Mouse (Mus musculus) myocyte (in vitro differentiated cells): ENCODE data around the gene Cxcr4. TPM values are rescaled to one million over a fixed set of nuclear protein-coding genes. Genes with fewer than 3 reads are reported as not detected.

Source experiments
- H3K27me3 ChIP-seq: one replicate; pipeline ENCODE4 v1.6.1; 2011; ENCODE audit not compliant: control insufficient read depth, insufficient read depth, insufficient read length
- H3K36me3 ChIP-seq: one replicate; pipeline ENCODE4 v1.6.1; 2011; ENCODE audit not compliant: control insufficient read depth, insufficient read depth
- H3K4me2 ChIP-seq: one replicate; pipeline ENCODE4 v1.6.1; 2011; ENCODE audit warnings: low read depth, control low read depth
- H3K4me3 ChIP-seq: one replicate; pipeline ENCODE4 v1.5.1; 2011; ENCODE audit warnings: mild to moderate bottlenecking, control low read depth, moderate library complexity
- H3K79me2 ChIP-seq: one replicate; pipeline ENCODE4 v1.6.1; 2011; ENCODE audit not compliant: control insufficient read depth, insufficient read depth
- H3ac ChIP-seq: one replicate; pipeline ENCODE4 v1.6.1; 2011; ENCODE audit not compliant: control insufficient read depth, insufficient read length
- CEBPB ChIP-seq: IDR thresholded peaks from 2 replicates; pipeline ENCODE4 v1.6.1; 2011; ENCODE audit warnings: mild to moderate bottlenecking, moderate library complexity; ENCODE audit not compliant: poor library complexity, insufficient read depth, severe bottlenecking
- E2F4 ChIP-seq: IDR thresholded peaks from one replicate; pipeline ENCODE4 v1.6.1; 2011; ENCODE audit warnings: mild to moderate bottlenecking, control low read depth, moderate library complexity; ENCODE audit not compliant: insufficient read depth
- MAX ChIP-seq: IDR thresholded peaks from one replicate; pipeline ENCODE4 v1.6.1; 2011; ENCODE audit warnings: low read depth, mild to moderate bottlenecking, control low read depth
- MYOD1 ChIP-seq, 3 experiments: IDR thresholded peaks; one replicate each; pipeline ENCODE4 v1.6.1; 2011; ENCODE audit warnings: control low read depth in 2 of 3, low read depth in 2 of 3, mild to moderate bottlenecking in 2 of 3, moderate library complexity in 1 of 3; ENCODE audit not compliant: insufficient read length in 2 of 3, control insufficient read depth in 1 of 3
- MYOG ChIP-seq, 3 experiments: IDR thresholded peaks; one replicate each; pipeline ENCODE4 v1.6.1; 2011; ENCODE audit warnings: control low read depth in 2 of 3, low read depth in 2 of 3, mild to moderate bottlenecking in 2 of 3; ENCODE audit not compliant: insufficient read length in 2 of 3, control insufficient read depth in 1 of 3, insufficient read depth in 1 of 3
- POLR2A ChIP-seq: IDR thresholded peaks from one replicate; pipeline ENCODE4 v1.6.1; 2011; ENCODE audit warnings: low read depth, mild to moderate bottlenecking, control low read depth, moderate library complexity; ENCODE audit not compliant: insufficient read length
- POLR2AphosphoS2 ChIP-seq: IDR thresholded peaks from one replicate; pipeline ENCODE4 v1.6.1; 2011; ENCODE audit warnings: low read depth, control low read depth; ENCODE audit not compliant: insufficient read length
- REST ChIP-seq: IDR thresholded peaks from one replicate; pipeline ENCODE4 v1.6.1; 2011; ENCODE audit warnings: mild to moderate bottlenecking, control low read depth, moderate library complexity; ENCODE audit not compliant: insufficient read depth, insufficient read length
- SRF ChIP-seq: IDR thresholded peaks from one replicate; pipeline ENCODE4 v1.6.1; 2011; ENCODE audit warnings: low read depth; ENCODE audit not compliant: control insufficient read depth, insufficient read length
- TCF12 ChIP-seq: IDR thresholded peaks from one replicate; pipeline ENCODE4 v1.6.1; 2011; ENCODE audit warnings: mild to moderate bottlenecking, control low read depth; ENCODE audit not compliant: poor library complexity, insufficient read depth, severe bottlenecking
- TCF3 ChIP-seq: IDR thresholded peaks from one replicate; pipeline ENCODE4 v1.6.1; 2011; ENCODE audit warnings: low read depth, control low read depth; ENCODE audit not compliant: insufficient read length
- USF1 ChIP-seq: IDR thresholded peaks from one replicate; pipeline ENCODE4 v1.6.1; 2011; ENCODE audit warnings: low read depth, mild to moderate bottlenecking, control low read depth, moderate library complexity
- polyA plus RNA-seq: library from polyadenylated mRNA; unstranded; fragments of >200 nt; fragmentation: generic; extraction: Trizol; gene quantifications from one replicate; pipeline ENCODE4 v1.2.1, GENCODE M21; 2012; ENCODE audit warnings: missing spikeins

Cxcr4 gene
- polyA plus RNA-seq, 1 experiment = 5.1 TPM

DNA sequence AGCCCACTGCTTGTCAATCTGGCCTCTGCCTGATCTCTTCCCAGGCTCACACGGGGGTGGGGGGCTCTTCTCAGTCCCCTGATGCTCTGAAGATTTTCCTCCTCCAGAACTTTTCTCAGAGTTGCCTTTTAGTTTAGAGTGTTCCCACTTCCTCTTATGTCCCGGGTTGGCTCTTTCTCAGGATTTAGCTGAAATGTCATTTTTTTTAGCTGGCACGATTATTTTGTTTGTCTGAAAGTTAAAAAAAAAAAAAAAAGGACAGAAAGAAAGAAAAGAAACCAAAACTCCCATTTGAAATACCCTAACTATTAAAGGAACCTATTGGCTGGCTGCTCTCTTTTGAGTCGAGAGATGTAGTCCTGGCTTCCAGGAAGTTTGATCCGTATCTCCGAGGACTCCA lies 40.4 kb upstream of the Cxcr4 start:
- TF ChIP-seq MYOG (IDR thresholded peaks at IDR 0.05; ENCODE audit: control insufficient read depth in 1 of 3, insufficient read depth in 1 of 3, insufficient read length in 2 of 3, low read depth in 2 of 3) (no peak), REST (no peak), TCF12 (no peak), MAX (no peak), POLR2A (no peak), MYOD1 (IDR thresholded peaks at IDR 0.05; ENCODE audit: control insufficient read depth in 1 of 3, insufficient read length in 2 of 3, low read depth in 2 of 3) (no peak), CEBPB (no peak), POLR2AphosphoS2 (no peak), TCF3 (no peak), USF1 (no peak), SRF (no peak), E2F4 (no peak)
- no peak overlapping the region for H3ac ChIP-seq
- H3K79me2 ChIP-seq = no peaks in the 10 kb centered on the region
- no peak overlapping the region for H3K4me3 ChIP-seq
- H3K4me2 ChIP-seq = no peak overlapping the region
- H3K27me3 ChIP-seq = no peaks in the 10 kb centered on the region
- no peaks in the 10 kb centered on the region for H3K36me3 ChIP-seq

DNA sequence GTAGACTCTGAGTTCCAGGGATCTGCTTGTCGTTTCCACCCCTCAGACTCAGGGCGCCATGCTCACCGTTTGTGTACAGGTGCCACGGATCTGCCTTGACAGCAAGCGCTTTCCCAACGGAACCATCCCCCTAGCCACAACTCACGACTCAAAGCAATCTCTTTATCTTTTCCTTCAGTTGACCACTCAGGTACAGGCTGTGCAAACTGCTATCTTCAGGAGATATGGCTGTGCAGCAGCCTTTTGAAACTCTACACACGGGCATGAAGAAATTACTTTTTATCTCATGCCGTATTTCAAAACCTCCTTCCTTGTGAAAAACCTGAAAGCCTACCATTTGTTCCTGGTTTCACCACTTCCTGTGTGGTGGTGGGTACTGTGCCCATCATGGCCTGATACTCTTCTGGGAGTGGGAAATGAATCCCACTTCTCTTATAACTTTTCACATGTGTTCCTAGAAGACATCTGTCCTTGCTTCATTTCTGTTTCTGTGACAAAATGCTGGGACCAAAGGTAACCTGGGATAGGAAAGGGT lies 34.1 kb upstream of the Cxcr4 start:
- no peak overlapping the region for H3ac ChIP-seq
- TF ChIP-seq POLR2AphosphoS2 = no peak
- TF ChIP-seq TCF12 = no peak
- no peak for TF ChIP-seq POLR2A
- TF ChIP-seq CEBPB = no peak
- no peak for TF ChIP-seq TCF3
- no peak for TF ChIP-seq MYOG (IDR thresholded peaks at IDR 0.05; ENCODE audit: control insufficient read depth in 1 of 3, insufficient read depth in 1 of 3, insufficient read length in 2 of 3, low read depth in 2 of 3)
- no peak for TF ChIP-seq REST
- TF ChIP-seq E2F4 = no peak
- no peak for TF ChIP-seq MYOD1 (IDR thresholded peaks at IDR 0.05; ENCODE audit: control insufficient read depth in 1 of 3, insufficient read length in 2 of 3, low read depth in 2 of 3)
- no peak for TF ChIP-seq MAX
- no peak for TF ChIP-seq SRF
- TF ChIP-seq USF1 = no peak
- no peaks in the 10 kb centered on the region for H3K27me3 ChIP-seq
- H3K36me3 ChIP-seq = no peaks in the 10 kb centered on the region
- H3K4me3 ChIP-seq = no peak overlapping the region
- no peak overlapping the region for H3K4me2 ChIP-seq
- H3K79me2 ChIP-seq = no peaks in the 10 kb centered on the region

DNA sequence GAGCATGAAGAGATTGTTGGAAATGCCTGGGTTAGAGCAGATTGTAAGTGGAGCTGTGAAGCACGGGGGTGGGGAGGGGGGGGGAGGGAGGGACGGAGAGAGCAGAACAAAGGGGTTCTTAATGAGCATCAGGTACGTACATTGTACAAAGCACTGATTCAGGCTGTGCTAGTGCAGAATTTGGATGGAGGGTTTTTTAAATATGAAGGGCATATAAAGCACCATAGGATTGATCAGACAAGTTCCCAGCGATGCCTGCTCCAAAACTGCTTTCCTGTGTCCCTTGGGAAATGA lies 31.4 kb upstream of the Cxcr4 start:
- no peak for TF ChIP-seq MAX
- TF ChIP-seq POLR2AphosphoS2 = no peak
- TF ChIP-seq USF1 = no peak
- TF ChIP-seq POLR2A = no peak
- no peak for TF ChIP-seq E2F4
- TF ChIP-seq REST = no peak
- no peak for TF ChIP-seq CEBPB
- no peak for TF ChIP-seq TCF12
- no peak for TF ChIP-seq SRF
- no peak for TF ChIP-seq MYOG (IDR thresholded peaks at IDR 0.05; ENCODE audit: control insufficient read depth in 1 of 3, insufficient read depth in 1 of 3, insufficient read length in 2 of 3, low read depth in 2 of 3)
- TF ChIP-seq TCF3 = no peak
- no peak for TF ChIP-seq MYOD1 (IDR thresholded peaks at IDR 0.05; ENCODE audit: control insufficient read depth in 1 of 3, insufficient read length in 2 of 3, low read depth in 2 of 3)
- Histone ChIP-seq H3K4me2 (no peak overlapping the region), H3K79me2 (no peaks in the 10 kb centered on the region), H3ac (no peak overlapping the region), H3K27me3 (no peaks in the 10 kb centered on the region), H3K4me3 (no peak overlapping the region), H3K36me3 (no peaks in the 10 kb centered on the region)

DNA sequence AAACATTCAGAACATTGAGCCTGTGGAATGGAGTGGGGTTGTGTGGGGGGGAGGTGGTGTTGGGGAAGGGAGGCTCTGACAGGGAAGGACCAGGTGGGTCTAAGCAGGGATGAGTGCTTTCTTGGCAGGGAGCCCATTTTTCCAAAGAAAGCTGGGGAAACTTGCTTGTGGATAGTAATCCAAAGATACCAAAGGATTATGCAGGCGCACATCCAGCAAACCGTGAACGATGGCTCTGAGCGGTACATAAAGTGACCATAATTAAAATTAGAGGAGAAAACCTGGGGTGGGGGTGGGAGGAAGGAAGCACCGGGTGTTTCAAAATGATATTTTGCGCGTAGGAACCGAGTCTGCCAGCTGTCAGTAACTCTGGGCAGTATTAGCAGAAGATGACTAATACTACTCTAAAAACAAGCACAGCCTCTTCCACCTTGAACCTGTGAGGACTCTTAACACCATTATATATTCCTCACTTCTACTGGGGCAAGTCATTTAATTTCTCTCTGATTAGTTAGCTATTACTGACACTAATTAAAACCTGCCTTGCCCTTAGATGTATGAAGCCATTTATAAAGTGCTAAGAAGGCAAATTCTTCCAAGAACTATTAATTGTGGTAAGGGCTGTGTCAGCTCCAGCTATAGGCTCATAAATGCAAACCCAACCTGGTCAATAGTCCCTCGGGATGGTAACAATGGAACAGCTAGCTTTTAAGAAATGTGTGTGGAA lies 30.9 kb upstream of the Cxcr4 start:
- no peaks in the 10 kb centered on the region for H3K27me3 ChIP-seq
- no peaks in the 10 kb centered on the region for H3K79me2 ChIP-seq
- H3K4me2 ChIP-seq = no peak overlapping the region
- no peak for TF ChIP-seq USF1
- TF ChIP-seq CEBPB = no peak
- TF ChIP-seq TCF12 = no peak
- no peak overlapping the region for H3K4me3 ChIP-seq
- H3ac ChIP-seq = no peak overlapping the region
- H3K36me3 ChIP-seq = no peaks in the 10 kb centered on the region

DNA sequence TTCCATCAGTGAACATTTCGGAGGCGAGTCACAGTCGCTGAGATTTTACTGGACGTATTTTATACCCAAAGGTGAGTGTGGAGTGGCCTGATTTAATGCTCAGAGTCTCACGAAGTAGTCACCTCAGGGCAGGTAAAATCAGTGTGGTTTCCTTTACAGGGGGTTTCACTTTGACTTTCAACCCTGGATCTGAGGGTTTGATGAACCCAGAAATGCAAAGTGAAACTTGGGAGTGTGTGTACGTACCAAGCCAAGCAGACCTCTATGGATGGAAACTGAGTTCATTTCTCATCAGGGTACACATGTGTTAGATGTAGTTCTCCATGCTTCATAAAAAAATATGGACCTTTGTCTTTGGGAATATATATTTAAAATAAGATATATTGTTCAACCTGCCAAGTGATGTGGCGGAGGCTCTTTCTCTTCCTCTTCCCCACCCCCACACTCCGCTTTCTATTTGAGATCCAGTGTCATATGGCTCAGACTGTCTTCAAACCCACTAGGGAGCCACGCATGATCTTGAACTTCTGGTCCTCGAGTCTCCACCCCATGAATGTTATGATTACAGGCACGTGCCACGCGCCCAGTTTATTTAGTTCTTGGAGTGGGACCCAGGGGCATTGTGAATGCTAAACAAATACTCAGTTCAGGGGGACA lies 25.7 kb upstream of the Cxcr4 start:
- Histone ChIP-seq H3K27me3 (no peaks in the 10 kb centered on the region), H3K4me3 (no peak overlapping the region), H3K4me2 (no peak overlapping the region), H3ac (no peak overlapping the region), H3K36me3 (no peaks in the 10 kb centered on the region), H3K79me2 (no peaks in the 10 kb centered on the region)
- TF ChIP-seq MAX (no peak), REST (no peak), POLR2A (no peak), USF1 (no peak), E2F4 (no peak), MYOG (IDR thresholded peaks at IDR 0.05; ENCODE audit: control insufficient read depth in 1 of 3, insufficient read depth in 1 of 3, insufficient read length in 2 of 3, low read depth in 2 of 3) (no peak), POLR2AphosphoS2 (no peak), CEBPB (no peak), MYOD1 (IDR thresholded peaks at IDR 0.05; ENCODE audit: control insufficient read depth in 1 of 3, insufficient read length in 2 of 3, low read depth in 2 of 3) (no peak), TCF12 (no peak), TCF3 (no peak), SRF (no peak)
